Mouse (Mus musculus): ENCODE results near the gene Scamp3. TPM values are rescaled to one million over a fixed set of nuclear protein-coding genes. Genes with fewer than 3 reads are reported as not detected.
"Not testable (repeated sequence)": the region's sequence is repeated elsewhere in the genome, so short reads cannot be mapped to it uniquely, and the experiment has no call there.

The Scamp3 gene
- polyA plus RNA-seq, 1 experiment: 96.1 TPM

DNA sequence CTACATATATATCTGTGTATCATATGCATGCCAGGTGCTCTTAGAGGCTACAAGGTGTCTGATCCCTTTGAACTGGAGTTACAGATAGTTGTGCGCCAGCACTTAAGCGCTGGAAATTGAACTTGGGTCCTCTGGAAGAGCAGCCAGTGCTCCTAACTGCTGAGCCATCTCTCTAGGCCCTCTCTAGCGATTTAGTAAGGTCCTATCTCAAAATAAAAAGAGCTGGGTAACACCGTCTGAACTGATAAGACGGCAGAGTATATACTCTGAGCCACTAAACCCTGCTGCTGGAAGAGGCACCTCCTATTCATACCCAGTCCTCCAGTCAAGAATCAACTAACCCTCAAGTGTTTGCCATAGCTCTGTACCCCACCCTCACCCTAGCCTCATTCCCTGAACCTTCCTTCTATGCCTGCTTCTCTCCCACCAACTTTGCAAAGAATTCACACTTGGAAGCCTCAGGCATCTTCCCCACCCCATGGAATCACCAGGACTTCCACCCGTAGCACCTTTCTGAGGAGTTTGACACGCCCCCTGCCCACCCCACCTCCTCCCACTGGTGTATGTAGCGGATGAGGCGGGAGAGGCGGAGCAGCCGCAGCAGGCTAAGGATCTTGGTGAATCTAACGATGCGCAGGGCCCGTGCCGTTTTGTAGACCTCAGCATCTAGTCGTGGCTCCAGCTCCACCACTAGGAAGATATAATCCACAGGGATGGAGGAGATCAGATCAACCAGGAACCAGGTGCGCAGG lies 25.0 kb upstream of the Scamp3 start:
- WGBS: 46% methylated on average over 17 of the region's 17 CpGs
- Histone ChIP-seq H3K27ac (ENCODE audit: insufficient read depth, low read depth, low read length) (no peak overlapping the region), H3K4me3 (ENCODE audit: low read depth, low read length) (no peak overlapping the region), H3K4me1 (ENCODE audit: control insufficient read depth, insufficient read depth, insufficient read length, low read length) (peaks cover 10% of the 10 kb centered on the region), H3K27me3 (ENCODE audit: control insufficient read depth, insufficient read depth, low read length) (peaks cover 6% of the 10 kb centered on the region; the same call in 1 of the 2 replicates), H3K36me3 (ENCODE audit: control insufficient read depth, insufficient read depth, low read length) (no peaks in the 10 kb centered on the region)
- TF ChIP-seq CTCF (IDR thresholded peaks at IDR 0.05; ENCODE audit: extremely low read depth, insufficient read length, insufficient replicate concordance, low read depth, low read length) (no peak), POLR2A (IDR thresholded peaks at IDR 0.05; ENCODE audit: low read depth, low read length) (no peak)

GRCm38 (mm10) chr3:89156951-89157350 lies 20.3 kb upstream of the Scamp3 start:
- 74% methylated on average over 8 of the region's 8 CpGs for whole genome bisulfite sequencing
- H3K4me1 ChIP-seq (ENCODE audit: control insufficient read depth, insufficient read depth, insufficient read length, low read length): peaks cover 6% of the 10 kb centered on the region
- TF ChIP-seq CTCF (IDR thresholded peaks at IDR 0.05; ENCODE audit: extremely low read depth, insufficient read length, insufficient replicate concordance, low read depth, low read length) (no peak), POLR2A (IDR thresholded peaks at IDR 0.05; ENCODE audit: low read depth, low read length) (no peak)

DNA sequence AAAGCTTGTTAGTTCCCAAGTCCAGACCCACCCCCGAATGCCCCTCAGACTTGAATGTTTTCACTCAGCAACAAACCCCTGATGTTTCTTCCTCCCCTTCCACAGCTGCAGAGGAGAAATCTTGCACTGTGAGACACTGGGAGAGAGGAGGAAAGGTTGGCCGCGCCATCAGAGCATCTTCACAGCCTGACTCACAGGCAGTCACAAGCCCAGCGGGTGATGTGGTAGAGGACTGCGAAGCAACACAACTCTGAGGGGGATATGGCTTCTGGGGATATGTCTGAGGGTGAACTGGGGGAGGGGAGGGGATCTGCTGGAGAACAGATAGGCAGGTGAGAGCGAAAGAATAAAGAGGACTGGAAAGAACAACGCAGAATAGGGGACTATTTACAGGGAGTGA lies 18.6 kb upstream of the Scamp3 start:
- Histone ChIP-seq H3K27ac (ENCODE audit: insufficient read depth, low read depth, low read length) (no peak overlapping the region), H3K4me1 (ENCODE audit: control insufficient read depth, insufficient read depth, insufficient read length, low read length) (peaks cover 6% of the 10 kb centered on the region), H3K4me3 (ENCODE audit: low read depth, low read length) (no peak overlapping the region), H3K27me3 (ENCODE audit: control insufficient read depth, insufficient read depth, low read length) (peaks cover 18% of the 10 kb centered on the region; the same call in 1 of the 2 replicates), H3K36me3 (ENCODE audit: control insufficient read depth, insufficient read depth, low read length) (no peaks in the 10 kb centered on the region)
- TF ChIP-seq POLR2A (IDR thresholded peaks at IDR 0.05; ENCODE audit: low read depth, low read length): no peak
- WGBS: 21% methylated on average over 7 of the region's 7 CpGs

More at GRCm38 (mm10) chr3:89156951-89157350, 20.3 kb upstream of the Scamp3 start:
- Histone ChIP-seq H3K36me3 (ENCODE audit: control insufficient read depth, insufficient read depth, low read length) (no peaks in the 10 kb centered on the region), H3K27me3 (ENCODE audit: control insufficient read depth, insufficient read depth, low read length) (peaks cover 18% of the 10 kb centered on the region; the same call in 1 of the 2 replicates), H3K4me3 (ENCODE audit: low read depth, low read length) (no peak overlapping the region), H3K27ac (ENCODE audit: insufficient read depth, low read depth, low read length) (no peak overlapping the region)

DNA sequence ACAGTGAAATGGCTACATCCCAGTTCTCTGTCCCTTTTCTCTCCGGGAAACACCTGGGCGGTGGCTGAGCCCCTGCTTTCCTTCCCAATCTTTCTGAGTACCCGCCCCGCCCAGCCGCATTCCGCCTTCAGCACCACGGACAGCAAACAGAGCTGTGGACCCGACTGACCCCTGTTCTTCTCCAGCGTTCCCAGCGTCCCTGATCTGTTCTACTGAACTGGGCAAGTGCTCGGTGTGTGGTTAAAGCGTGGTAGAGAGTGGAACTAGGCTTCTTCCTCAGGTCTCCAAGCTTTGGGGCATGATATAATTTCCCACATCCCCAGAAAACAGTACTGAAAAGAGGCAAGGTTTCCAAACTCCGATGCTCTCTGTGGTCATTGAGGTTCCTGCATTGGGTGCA lies 18.1 kb upstream of the Scamp3 start:
- Histone ChIP-seq H3K4me1 (ENCODE audit: control insufficient read depth, insufficient read depth, insufficient read length, low read length) (peaks cover 6% of the 10 kb centered on the region), H3K4me3 (ENCODE audit: low read depth, low read length) (no peak overlapping the region), H3K27me3 (ENCODE audit: control insufficient read depth, insufficient read depth, low read length) (peaks cover 18% of the 10 kb centered on the region; the same call in 1 of the 2 replicates), H3K27ac (ENCODE audit: insufficient read depth, low read depth, low read length) (no peak overlapping the region), H3K36me3 (ENCODE audit: control insufficient read depth, insufficient read depth, low read length) (no peaks in the 10 kb centered on the region)
- TF ChIP-seq CTCF (IDR thresholded peaks at IDR 0.05; ENCODE audit: extremely low read depth, insufficient read length, insufficient replicate concordance, low read depth, low read length) (no peak), POLR2A (IDR thresholded peaks at IDR 0.05; ENCODE audit: low read depth, low read length) (no peak)
- 1% methylated on average over 13 of the region's 13 CpGs for WGBS

DNA sequence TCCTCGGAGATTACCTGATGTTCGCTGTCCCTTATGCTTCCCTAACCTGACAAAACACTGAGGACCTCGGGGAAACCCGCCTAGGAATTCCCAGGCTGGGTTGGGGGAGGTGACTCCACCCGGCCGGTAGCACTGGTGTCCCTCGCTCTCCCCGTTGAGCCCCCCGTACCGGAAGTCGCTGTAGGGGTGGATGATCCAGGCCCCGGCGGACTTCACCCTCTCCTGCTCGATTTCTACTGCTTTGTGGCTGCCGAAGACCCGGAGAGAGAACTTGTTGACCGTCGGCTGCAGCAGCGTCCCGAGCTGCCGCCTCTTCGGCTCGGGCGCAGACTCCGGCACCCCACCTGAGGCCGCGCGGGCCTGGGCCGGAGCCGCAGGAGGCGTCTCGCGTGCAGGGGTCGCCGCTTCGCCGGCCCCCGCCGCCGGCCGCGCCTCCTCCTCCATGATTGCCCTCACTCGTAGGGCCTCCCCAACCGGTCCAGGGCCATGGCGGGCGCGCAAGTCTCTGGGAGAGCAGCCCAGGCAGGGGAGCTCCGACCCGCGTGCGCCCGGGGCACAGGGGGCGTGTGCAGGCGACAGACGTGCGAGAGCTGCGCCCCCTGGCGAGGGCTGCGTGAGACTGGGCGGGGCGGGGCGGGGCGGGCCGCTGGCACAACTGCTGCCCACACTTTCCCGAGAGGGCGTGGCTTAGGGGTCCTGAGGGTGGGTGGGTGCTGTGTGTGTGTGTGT lies 17.5 kb upstream of the Scamp3 start, which contains the start of gene Hcn3:
TSS of gene Hcn3 (minus strand) at position 581 of the 729 bp plus-strand sequence.
- peaks cover 18% of the 10 kb centered on the region; the same call in 1 of the 2 replicates for H3K27me3 ChIP-seq (ENCODE audit: control insufficient read depth, insufficient read depth, low read length)
- 0 out of 2 replicates have a peak, but pooled peaks have one; percentile 14 for TF ChIP-seq CTCF (IDR thresholded peaks at IDR 0.05; ENCODE audit: extremely low read depth, insufficient read length, insufficient replicate concordance, low read depth, low read length)
- TF ChIP-seq POLR2A (IDR thresholded peaks at IDR 0.05; ENCODE audit: low read depth, low read length): 0 out of 2 replicates have a peak, but pooled peaks have one; percentile 10
- H3K27ac ChIP-seq (ENCODE audit: insufficient read depth, low read depth, low read length): no peak within 1 kb of the TSS
- peak within 1 kb of the TSS; percentile 62 for H3K4me3 ChIP-seq (ENCODE audit: low read depth, low read length)
- WGBS: under 1% methylated on average over 66 of the region's 66 CpGs
- no peaks in the 10 kb centered on the region for H3K36me3 ChIP-seq (ENCODE audit: control insufficient read depth, insufficient read depth, low read length)
- peaks cover 6% of the 10 kb centered on the region for H3K4me1 ChIP-seq (ENCODE audit: control insufficient read depth, insufficient read depth, insufficient read length, low read length)

DNA sequence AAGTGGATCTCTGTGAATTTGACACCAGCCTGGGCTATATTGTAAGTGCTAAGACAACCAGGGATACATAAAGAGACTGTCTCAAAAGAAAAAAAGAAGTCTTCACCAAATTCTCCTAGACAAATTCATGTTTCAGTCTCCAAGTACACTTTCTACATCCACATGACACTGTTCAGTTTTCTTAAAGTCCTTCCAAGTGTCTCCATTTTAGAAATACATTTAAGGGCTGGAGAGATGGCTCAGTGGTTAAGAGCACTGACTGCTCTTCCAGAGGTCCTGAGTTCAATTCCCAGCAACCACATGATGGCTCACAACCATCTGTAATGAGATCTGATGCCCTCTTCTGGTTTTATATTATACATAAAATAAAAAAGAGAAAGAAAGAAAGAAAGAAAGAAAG lies 16.1 kb upstream of the Scamp3 start:
- not testable (repeated sequence) for H3K27ac ChIP-seq (ENCODE audit: insufficient read depth, low read depth, low read length); H3K36me3 ChIP-seq (ENCODE audit: control insufficient read depth, insufficient read depth, low read length)

DNA sequence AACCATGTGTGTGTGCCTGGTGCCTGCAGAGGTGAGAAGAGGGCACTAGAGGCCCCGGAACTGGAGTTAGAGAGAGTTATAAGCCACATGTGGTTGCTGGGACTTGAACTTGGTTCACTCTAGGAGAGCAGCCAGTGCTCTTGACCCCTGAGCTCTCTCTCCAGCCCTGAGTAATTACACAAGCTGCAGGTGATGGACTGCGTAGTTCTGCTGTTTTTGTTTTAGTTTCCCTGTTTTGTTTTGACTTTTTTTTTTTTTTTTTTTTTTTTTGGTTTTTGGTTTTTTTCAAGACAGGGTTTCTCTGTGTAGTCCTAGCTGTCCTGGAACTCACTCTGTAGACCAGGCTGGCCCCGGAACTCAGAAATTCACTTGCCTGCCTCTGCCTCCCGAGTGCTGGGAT lies 15.5 kb upstream of the Scamp3 start:
- TF ChIP-seq CTCF (IDR thresholded peaks at IDR 0.05; ENCODE audit: extremely low read depth, insufficient read length, insufficient replicate concordance, low read depth, low read length) (no peak), POLR2A (IDR thresholded peaks at IDR 0.05; ENCODE audit: low read depth, low read length) (no peak)
- H3K27ac ChIP-seq (ENCODE audit: insufficient read depth, low read depth, low read length): no peak overlapping the region
- peaks cover 8% of the 10 kb centered on the region for H3K4me1 ChIP-seq (ENCODE audit: control insufficient read depth, insufficient read depth, insufficient read length, low read length)
- 83% methylated on average over 4 of the region's 4 CpGs for WGBS
- peaks cover 1% of the 10 kb centered on the region; the same call in 1 of the 2 replicates for H3K36me3 ChIP-seq (ENCODE audit: control insufficient read depth, insufficient read depth, low read length)
- H3K27me3 ChIP-seq (ENCODE audit: control insufficient read depth, insufficient read depth, low read length): peaks cover 18% of the 10 kb centered on the region; the same call in 1 of the 2 replicates
- no peak overlapping the region for H3K4me3 ChIP-seq (ENCODE audit: low read depth, low read length)

More for the DNA sequence above, 16.1 kb upstream of the Scamp3 start:
- not testable (repeated sequence) for H3K4me1 ChIP-seq (ENCODE audit: control insufficient read depth, insufficient read depth, insufficient read length, low read length); H3K4me3 ChIP-seq (ENCODE audit: low read depth, low read length)
- H3K27me3 ChIP-seq (ENCODE audit: control insufficient read depth, insufficient read depth, low read length): peaks cover 18% of the 10 kb centered on the region; the same call in 1 of the 2 replicates
